Mouse (Mus musculus) heart, postnatal 0 days (tissue): ENCODE measurements around the gene Spock1.

Experiments
- CTCF ChIP-seq: IDR thresholded peaks from 2 replicates; pipeline ENCODE4 v1.5.1; 2016; ENCODE audit warnings: antibody characterized with exemption, control low read depth, low read depth
- EP300 ChIP-seq: IDR thresholded peaks from 2 replicates; pipeline ENCODE4 v1.6.1; 2016; ENCODE audit warnings: antibody characterized with exemption, low read depth

- TF ChIP-seq CTCF (no peak), EP300 (no peak)
Measured at GRCm38 (mm10) chr13:57853621-57854020, 54.5 kb downstream of the Spock1 start.
